Mouse (Mus musculus) limb, embryonic 14.5 days (tissue): ENCODE measurements around the gene Kmt2d. TPM values are rescaled to one million over a fixed set of nuclear protein-coding genes. Genes with fewer than 3 reads are reported as not detected.

Experiments
- ATAC-seq: fragments of 200-750 bp; cut with Nextera tagmentation; 2 replicates; pipeline ENCODE4 v1.8.0; 2017; ENCODE audit warnings: low read depth, moderate number of reproducible peaks, moderate TSS enrichment; ENCODE audit not compliant: low FRiP score
- DNase-seq: peaks from one replicate; pipeline ENCODE4 v3.0.0-alpha.2; 2015; ENCODE audit warnings: low spot score
- H3K27ac ChIP-seq: fragments of 300-500 bp; sonication (generic); replicated peaks from 2 replicates; pipeline ENCODE4 v1.5.1; 2014; ENCODE audit warnings: low read depth, mild to moderate bottlenecking, low read length, moderate library complexity, mixed read lengths
- H3K27me3 ChIP-seq: fragments of 300-500 bp; sonication (generic); 2 replicates; pipeline ENCODE4 v1.6.1; 2014; ENCODE audit warnings: low read length, mixed read lengths; ENCODE audit not compliant: control insufficient read depth, insufficient read depth
- H3K36me3 ChIP-seq: fragments of 300-500 bp; sonication (generic); 2 replicates; pipeline ENCODE4 v1.6.1; 2014; ENCODE audit warnings: mild to moderate bottlenecking, low read length, moderate library complexity, mixed read lengths; ENCODE audit not compliant: control insufficient read depth, insufficient read depth
- H3K4me1 ChIP-seq: fragments of 300-500 bp; sonication (generic); 2 replicates; pipeline ENCODE4 v1.6.1; 2014; ENCODE audit warnings: antibody characterized with exemption, low read length, mixed read lengths; ENCODE audit not compliant: control insufficient read depth, insufficient read depth
- H3K4me2 ChIP-seq: fragments of 300-500 bp; sonication (generic); replicated peaks from 2 replicates; pipeline ENCODE4 v1.6.1; 2014; ENCODE audit warnings: low read depth, mild to moderate bottlenecking, low read length, moderate library complexity; ENCODE audit not compliant: severe bottlenecking
- H3K4me3 ChIP-seq: fragments of 300-500 bp; sonication (generic); replicated peaks from 2 replicates; pipeline ENCODE4 v1.5.1; 2014; ENCODE audit warnings: low read length
- H3K9ac ChIP-seq: fragments of 300-500 bp; sonication (generic); 2 replicates; pipeline ENCODE4 v1.6.1; 2014; ENCODE audit warnings: mild to moderate bottlenecking, low read depth, low read length, moderate library complexity; ENCODE audit not compliant: severe bottlenecking
- H3K9me3 ChIP-seq: fragments of 300-500 bp; sonication (generic); 2 replicates; pipeline ENCODE4 v1.6.1; 2016; ENCODE audit warnings: low read length; ENCODE audit not compliant: control insufficient read depth
- POLR2A ChIP-seq: fragments of 200-500 bp; IDR thresholded peaks from 2 replicates; pipeline ENCODE4 v1.8.0; 2012; ENCODE audit warnings: inconsistent platforms, mild to moderate bottlenecking, moderate library complexity, borderline replicate concordance; ENCODE audit not compliant: insufficient read depth, insufficient read length; ENCODE audit errors: extremely low read depth
- WGBS: fragments of 180-500 bp; shearing (Covaris S2); extraction: QIAGEN DNeasy Blood & Tissue Kit; methylation state at CpG from one replicate; pipeline ENCODE4 v1.1.7; 2014; 5-methylcytosine and 5-hydroxymethylcytosine counted together
- polyA plus RNA-seq, 2 experiments: library from polyadenylated mRNA; depleted of rRNA in 1 of 2; stranded (reverse) in 1 of 2; unstranded in 1 of 2; fragments of >200 nt; fragmentation: Nextera tagmentation in 1 of 2; extraction: Ambion mirVana in 1 of 2; gene quantifications; 2 replicates each; pipeline versions ENCODE4 v1.2.1 to v1.2.3; 2012 to 2014

Gene Kmt2d
- polyA plus RNA-seq, 2 experiments = 16.7 to 27.1 TPM

DNA sequence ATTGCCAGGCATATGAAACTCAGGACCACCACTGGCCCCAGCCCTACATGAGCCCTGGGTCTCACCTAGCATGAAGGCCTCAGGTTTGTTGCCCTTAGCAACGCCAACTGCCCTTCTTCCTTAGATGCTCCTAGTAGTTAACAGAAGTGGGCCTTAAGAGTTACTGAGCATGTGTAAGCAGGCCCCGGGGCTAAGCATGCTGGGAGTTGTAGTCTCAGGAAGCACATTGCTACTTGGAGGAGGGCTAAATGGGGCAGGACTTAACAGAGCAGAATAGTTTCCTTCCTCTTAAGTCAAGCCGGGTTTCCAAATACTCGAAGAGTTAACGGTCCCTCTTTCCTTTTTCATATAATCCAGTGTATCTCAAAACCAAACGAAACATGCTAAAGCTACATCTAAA lies 3.7 kb downstream of the Kmt2d start:
- H3K9me3 ChIP-seq = no peaks in the 10 kb centered on the region
- peak overlapping the region; percentile 97 for H3K4me2 ChIP-seq
- 0 out of 2 replicates have a peak overlapping the region, but pooled peaks have one; percentile 64 for H3K4me3 ChIP-seq
- peaks cover 25% of the 10 kb centered on the region for H3K4me1 ChIP-seq
- H3K27me3 ChIP-seq = no peaks in the 10 kb centered on the region
- H3K27ac ChIP-seq = no peak overlapping the region
- peak; percentile 44 for DNase-seq
- peaks cover 44% of the 10 kb centered on the region for H3K36me3 ChIP-seq
- TF ChIP-seq POLR2A = no peak
- 56% methylated on average over 6 of the region's 6 CpGs for WGBS
- peak overlapping the region; percentile 95; the same call in 1 of the 2 replicates for H3K9ac ChIP-seq
- ATAC-seq = no peak

DNA sequence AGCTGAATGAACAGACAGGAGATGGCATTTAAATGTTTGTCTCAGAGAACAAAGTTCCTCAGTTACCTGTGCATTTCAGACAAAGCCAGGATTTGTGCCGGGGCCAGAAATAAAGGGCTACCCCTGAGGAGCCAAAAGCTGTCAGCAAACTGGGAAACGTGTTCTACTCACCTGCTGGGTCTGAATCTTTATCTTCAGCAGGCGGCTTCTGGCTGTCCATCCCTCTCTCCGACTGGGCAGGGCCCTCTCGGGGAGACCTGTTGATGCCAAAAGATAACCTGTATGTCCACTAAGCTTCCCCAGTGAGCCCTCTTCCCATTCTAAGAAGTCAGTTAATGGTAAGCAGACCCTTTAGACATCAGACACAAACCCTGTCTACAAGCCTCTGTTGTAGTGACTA lies 4.5 kb downstream of the Kmt2d start:
- no peak for TF ChIP-seq POLR2A
- ATAC-seq (no peak), DNase-seq (no peak)
- no peak overlapping the region for H3K27ac ChIP-seq
- H3K9ac ChIP-seq = no peak overlapping the region
- WGBS = 81% methylated on average over 5 of the region's 5 CpGs
- H3K27me3 ChIP-seq = no peaks in the 10 kb centered on the region
- H3K9me3 ChIP-seq = no peaks in the 10 kb centered on the region
- H3K4me1 ChIP-seq = peaks cover 25% of the 10 kb centered on the region
- H3K4me3 ChIP-seq = no peak overlapping the region
- no peak overlapping the region for H3K4me2 ChIP-seq
- peaks cover 52% of the 10 kb centered on the region for H3K36me3 ChIP-seq

DNA sequence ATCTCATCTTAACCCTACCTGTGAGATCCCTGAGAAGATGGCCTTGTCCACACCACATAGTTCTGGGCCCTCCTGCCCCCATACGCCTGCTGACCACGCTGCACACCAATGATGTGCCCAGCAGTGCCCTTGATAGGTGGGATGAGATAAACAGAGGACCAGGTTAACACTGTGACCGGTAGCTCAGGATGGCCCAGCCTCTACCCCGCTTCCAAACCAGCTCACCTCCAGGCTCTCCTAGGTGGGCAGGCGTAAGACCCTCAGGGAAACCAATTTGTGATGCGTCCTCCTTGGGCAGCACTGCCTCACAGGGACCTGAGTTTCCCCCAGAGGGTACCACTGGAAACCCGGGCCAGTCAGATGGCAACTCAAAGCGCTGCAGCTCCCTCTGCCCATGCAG lies 5.2 kb downstream of the Kmt2d start:
- Histone ChIP-seq H3K4me2 (no peak overlapping the region), H3K27ac (no peak overlapping the region), H3K36me3 (peaks cover 60% of the 10 kb centered on the region), H3K4me3 (no peak overlapping the region), H3K9ac (no peak overlapping the region), H3K27me3 (no peaks in the 10 kb centered on the region), H3K4me1 (peaks cover 25% of the 10 kb centered on the region), H3K9me3 (no peaks in the 10 kb centered on the region)
- no peak for TF ChIP-seq POLR2A
- 94% methylated on average over 8 of the region's 8 CpGs for WGBS
- DNase-seq (no peak), ATAC-seq (no peak)

DNA sequence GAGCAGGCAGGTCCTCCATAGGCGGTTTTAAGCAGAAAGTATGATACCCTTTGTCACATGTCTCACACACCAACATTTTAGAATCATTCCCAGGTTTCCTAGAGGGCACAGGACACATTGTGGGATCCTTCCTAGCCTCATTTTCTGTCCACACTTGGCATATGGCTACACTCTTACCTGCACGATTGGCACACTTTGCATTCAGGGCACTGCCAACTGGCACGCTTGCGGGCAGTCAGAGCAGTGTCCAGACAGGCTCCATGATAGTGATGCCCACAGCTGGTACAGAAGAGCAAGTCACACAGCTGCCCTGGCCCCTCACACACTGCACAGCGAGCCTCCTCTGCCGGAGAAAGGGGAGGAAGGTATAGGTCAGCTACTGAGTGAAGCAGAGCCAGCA lies 6.1 kb downstream of the Kmt2d start:
- no peak overlapping the region for H3K4me3 ChIP-seq
- peaks cover 25% of the 10 kb centered on the region for H3K4me1 ChIP-seq

DNA sequence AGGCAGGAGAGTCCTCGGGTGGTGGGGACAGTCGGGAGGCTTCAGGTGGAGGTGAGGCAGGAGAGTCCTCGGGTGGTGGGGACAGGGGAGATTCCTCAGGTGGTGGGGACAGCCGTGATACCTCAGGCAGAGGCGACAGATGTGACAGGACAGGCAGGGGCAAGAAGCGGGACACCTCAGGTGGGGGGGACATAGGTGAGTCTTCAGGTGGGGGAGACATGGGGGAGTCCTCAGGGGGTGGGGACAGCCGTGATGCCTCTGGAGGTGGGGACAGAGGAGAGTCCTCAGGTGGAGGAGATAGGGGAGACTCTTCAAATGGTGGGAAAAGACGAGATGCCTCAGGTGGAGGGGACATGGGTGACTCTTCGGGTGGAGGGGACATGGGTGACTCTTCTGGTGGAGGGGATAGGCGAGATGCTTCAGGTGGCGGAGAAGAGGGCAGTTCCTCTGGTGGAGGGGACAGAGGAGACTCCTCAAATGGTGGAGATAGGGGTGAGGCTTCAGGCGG lies 7.5 kb downstream of the Kmt2d start:
- no peak for ATAC-seq
- no peak overlapping the region for H3K4me2 ChIP-seq
- no peak overlapping the region for H3K27ac ChIP-seq
- 86% methylated on average over 12 of the region's 12 CpGs for WGBS
- TF ChIP-seq POLR2A = no peak
- H3K4me1 ChIP-seq = peaks cover 10% of the 10 kb centered on the region
- DNase-seq = no peak
- no peaks in the 10 kb centered on the region for H3K27me3 ChIP-seq
- H3K36me3 ChIP-seq = peaks cover 82% of the 10 kb centered on the region
- no peaks in the 10 kb centered on the region for H3K9me3 ChIP-seq
- no peak overlapping the region for H3K9ac ChIP-seq
- no peak overlapping the region for H3K4me3 ChIP-seq

More for the DNA sequence above, 6.1 kb downstream of the Kmt2d start:
- H3K27ac ChIP-seq = no peak overlapping the region
- no peak overlapping the region for H3K4me2 ChIP-seq
- no peak overlapping the region for H3K9ac ChIP-seq
- WGBS = 91% methylated on average over 6 of the region's 6 CpGs
- peaks cover 68% of the 10 kb centered on the region for H3K36me3 ChIP-seq
- ATAC-seq (no peak), DNase-seq (no peak)
- no peaks in the 10 kb centered on the region for H3K9me3 ChIP-seq
- H3K27me3 ChIP-seq = no peaks in the 10 kb centered on the region
- no peak for TF ChIP-seq POLR2A

DNA sequence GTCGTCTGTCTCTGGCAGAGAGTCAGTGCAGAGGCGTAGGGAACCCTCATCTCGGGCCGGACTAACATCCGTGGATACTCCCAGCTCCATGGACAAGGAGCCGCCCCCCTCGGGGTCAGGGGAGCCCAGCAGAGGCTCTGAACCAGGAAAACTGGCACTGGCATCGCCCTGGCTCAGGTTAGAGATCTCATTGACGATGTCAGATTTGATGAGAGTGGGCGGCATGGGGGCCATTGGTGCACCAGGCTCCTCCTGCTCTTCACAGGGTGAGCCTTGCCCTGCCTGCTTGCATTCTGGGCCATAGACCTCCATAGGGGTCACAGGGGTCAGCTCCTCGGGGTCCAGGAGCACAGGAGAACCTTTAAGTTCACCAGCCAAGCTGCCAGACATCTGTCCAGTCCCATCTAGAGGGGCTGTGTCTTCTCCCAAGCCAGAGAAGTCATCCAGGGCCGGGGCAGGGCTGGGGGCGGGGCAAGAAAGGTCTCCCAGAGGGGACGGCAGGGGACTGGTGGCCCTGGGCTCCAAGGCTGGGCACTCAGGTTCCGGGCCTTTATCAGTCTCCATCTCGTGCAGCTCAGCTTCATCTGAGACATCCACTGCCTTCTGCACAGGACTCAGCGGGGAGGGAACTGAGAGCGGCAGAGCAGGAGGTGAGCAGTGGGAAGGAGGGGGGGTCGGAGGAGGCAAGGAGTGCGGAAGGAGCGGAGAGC lies 9.1 kb downstream of the Kmt2d start:
- no peaks in the 10 kb centered on the region for H3K27me3 ChIP-seq
- 87% methylated on average over 19 of the region's 21 CpGs for WGBS

More for the DNA sequence above, 9.1 kb downstream of the Kmt2d start:
- no peak overlapping the region for H3K4me2 ChIP-seq
- no peaks in the 10 kb centered on the region for H3K9me3 ChIP-seq
- no peak overlapping the region for H3K9ac ChIP-seq
- DNase-seq (no peak), ATAC-seq (no peak)
- peaks cover 98% of the 10 kb centered on the region for H3K36me3 ChIP-seq
- no peaks in the 10 kb centered on the region for H3K4me1 ChIP-seq
- no peak for TF ChIP-seq POLR2A
- no peak overlapping the region for H3K4me3 ChIP-seq
- H3K27ac ChIP-seq = no peak overlapping the region
